Mouse (Mus musculus): ENCODE measurements around the gene Tjp1. TPM values are rescaled to one million over a fixed set of nuclear protein-coding genes. Genes with fewer than 3 reads are reported as not detected.

Tjp1 gene
- not detected for polyA plus RNA-seq (2017; shearing (Covaris generic))

GRCm38 (mm10) chr7:65527071-65528007, at the start of gene Tjp1:
Gene Tjp1, minus strand, starts transcription at chr7:65527781.
- ATAC-seq: no peak

- no peak for ATAC-seq
These were observed 49.5 kb upstream of the Tjp1 start for GRCm38 (mm10) chr7:65577118-65577517.

- ATAC-seq: no peak
These were observed 45.1 kb upstream of the Tjp1 start for GRCm38 (mm10) chr7:65572731-65573130.

- no peak for ATAC-seq
These were observed 43.1 kb upstream of the Tjp1 start for GRCm38 (mm10) chr7:65570691-65571090.

GRCm38 (mm10) chr7:65555996-65556395, 28.4 kb upstream of the Tjp1 start:
- no peak for ATAC-seq

- ATAC-seq: no peak
These were observed 18.2 kb upstream of the Tjp1 start for GRCm38 (mm10) chr7:65545741-65546140.

- no peak for ATAC-seq
These were observed 5.1 kb upstream of the Tjp1 start for GRCm38 (mm10) chr7:65532689-65533088.

GRCm38 (mm10) chr7:65523116-65523515, 4.5 kb downstream of the Tjp1 start:
- ATAC-seq: no peak

GRCm38 (mm10) chr7:65522490-65522889, 5.1 kb downstream of the Tjp1 start:
- ATAC-seq: no peak

GRCm38 (mm10) chr7:65520622-65521021, 7.0 kb downstream of the Tjp1 start:
- no peak for ATAC-seq

GRCm38 (mm10) chr7:65519788-65520563, 7.6 kb downstream of the Tjp1 start:
- ATAC-seq: no peak

GRCm38 (mm10) chr7:65516903-65517302, 10.7 kb downstream of the Tjp1 start:
- no peak for ATAC-seq

- ATAC-seq: no peak
These were observed 14.0 kb downstream of the Tjp1 start for GRCm38 (mm10) chr7:65513451-65514179.

GRCm38 (mm10) chr7:65509357-65509756, 18.2 kb downstream of the Tjp1 start:
- no peak for ATAC-seq

- no peak for ATAC-seq
These were observed 20.2 kb downstream of the Tjp1 start for GRCm38 (mm10) chr7:65507341-65507740.

GRCm38 (mm10) chr7:65502486-65503322, 24.9 kb downstream of the Tjp1 start:
- no peak for ATAC-seq

- ATAC-seq: no peak
These were observed 26.8 kb downstream of the Tjp1 start for GRCm38 (mm10) chr7:65500746-65501145.

- no peak for ATAC-seq
These were observed 29.6 kb downstream of the Tjp1 start for GRCm38 (mm10) chr7:65497733-65498583.

GRCm38 (mm10) chr7:65490526-65490925, 37.1 kb downstream of the Tjp1 start:
- ATAC-seq: no peak

GRCm38 (mm10) chr7:65489742-65490141, 37.8 kb downstream of the Tjp1 start:
- ATAC-seq: no peak

- ATAC-seq: no peak
These were observed 38.4 kb downstream of the Tjp1 start for GRCm38 (mm10) chr7:65489195-65489594.

Data from inflammation-experienced regulatory T-cells, adult 6 months (primary cell).